Mouse (Mus musculus) kidney, embryonic 15.5 days (tissue): Measurements from ENCODE around the gene Olfr476. TPM values are rescaled to one million over a fixed set of nuclear protein-coding genes. Genes with fewer than 3 reads are reported as not detected.
"Not testable (repeated sequence)": the region's sequence is repeated elsewhere in the genome, so short reads cannot be mapped to it uniquely, and the experiment has no call there.

Experiments
- ATAC-seq: fragments of 200-750 bp; cut with Nextera tagmentation; replicated peaks from 2 replicates; pipeline ENCODE4 v1.8.0; 2017; ENCODE audit warnings: moderate TSS enrichment; ENCODE audit not compliant: low FRiP score
- H3K27ac ChIP-seq: fragments of 300-500 bp; sonication (generic); 2 replicates; pipeline ENCODE4 v1.5.1; 2015; ENCODE audit warnings: mild to moderate bottlenecking, inconsistent platforms
- H3K27me3 ChIP-seq: fragments of 300-500 bp; sonication (generic); 2 replicates; pipeline ENCODE4 v1.6.1; 2015; ENCODE audit warnings: inconsistent platforms
- H3K36me3 ChIP-seq: fragments of 300-500 bp; sonication (generic); 2 replicates; pipeline ENCODE4 v1.6.1; 2015; ENCODE audit warnings: inconsistent platforms
- H3K4me1 ChIP-seq: fragments of 300-500 bp; sonication (generic); 2 replicates; pipeline ENCODE4 v1.6.1; 2015; ENCODE audit warnings: inconsistent platforms
- H3K4me2 ChIP-seq: fragments of 300-500 bp; sonication (generic); 2 replicates; pipeline ENCODE4 v1.6.1; 2015; ENCODE audit warnings: moderate library complexity, mild to moderate bottlenecking, inconsistent platforms
- H3K4me3 ChIP-seq: fragments of 300-500 bp; sonication (generic); replicated peaks from 2 replicates; pipeline ENCODE4 v1.5.1; 2015; ENCODE audit warnings: mild to moderate bottlenecking, inconsistent platforms
- H3K9ac ChIP-seq: fragments of 300-500 bp; sonication (generic); 2 replicates; pipeline ENCODE4 v1.6.1; 2015; ENCODE audit warnings: mild to moderate bottlenecking, inconsistent platforms
- H3K9me3 ChIP-seq: fragments of 300-500 bp; sonication (generic); replicated peaks from 2 replicates; pipeline ENCODE4 v1.6.1; 2016; ENCODE audit warnings: inconsistent platforms
- WGBS: fragments of 180-500 bp; shearing (Covaris S2); methylation state at CpG from one replicate; pipeline ENCODE4 v1.1.7; 2015; ENCODE audit warnings: mixed read lengths; 5-methylcytosine and 5-hydroxymethylcytosine counted together
- polyA plus RNA-seq: library from polyadenylated mRNA; unstranded; fragments of >200 nt; fragmentation: Nextera tagmentation; extraction: Ambion mirVana; gene quantifications from 2 replicates; pipeline ENCODE4 v1.2.1, GENCODE M21; 2015

Olfr476 gene
- not detected in 2 replicates for polyA plus RNA-seq

- H3K9ac ChIP-seq, result no peak within 1 kb of the TSS
- H3K27me3 ChIP-seq, result no peaks in the 10 kb centered on the region
- no peak within 1 kb of the TSS for H3K4me2 ChIP-seq
- no peak within 1 kb of the TSS for H3K27ac ChIP-seq
- no peaks in the 10 kb centered on the region for H3K9me3 ChIP-seq
- H3K36me3 ChIP-seq, result no peaks in the 10 kb centered on the region
- 64% methylated on average over 1 of the region's 1 CpGs for WGBS
- H3K4me3 ChIP-seq, result no peak within 1 kb of the TSS
- no peaks in the 10 kb centered on the region for H3K4me1 ChIP-seq
- no peak for ATAC-seq
Measured at GRCm38 (mm10) chr7:107964503-107964902, at the start of gene Olfr476. Gene Olfr476, plus strand, starts transcription at chr7:107964803.

- WGBS, result 97% methylated on average over 1 of the region's 1 CpGs
Measured at GRCm38 (mm10) chr7:107930146-107930545, 34.5 kb upstream of the Olfr476 start, which contains the start of gene Olfr473. Gene Olfr473, plus strand, starts transcription at chr7:107930446.

GRCm38 (mm10) chr7:107952539-107952938 lies 12.1 kb upstream of the Olfr476 start:
- not testable (repeated sequence) for H3K27ac ChIP-seq, H3K36me3 ChIP-seq, H3K4me3 ChIP-seq, H3K4me1 ChIP-seq, ATAC-seq, H3K9me3 ChIP-seq, H3K27me3 ChIP-seq, H3K4me2 ChIP-seq, H3K9ac ChIP-seq
- WGBS, result 96% methylated on average over 12 of the region's 12 CpGs

More at GRCm38 (mm10) chr7:107930146-107930545, 34.5 kb upstream of the Olfr476 start, which contains the start of gene Olfr473:
- ATAC-seq, result no peak
- Histone ChIP-seq H3K27me3 (no peaks in the 10 kb centered on the region), H3K4me1 (no peaks in the 10 kb centered on the region), H3K4me3 (no peak within 1 kb of the TSS), H3K9ac (no peak within 1 kb of the TSS), H3K27ac (no peak within 1 kb of the TSS), H3K4me2 (no peak within 1 kb of the TSS), H3K9me3 (no peaks in the 10 kb centered on the region), H3K36me3 (no peaks in the 10 kb centered on the region)

GRCm38 (mm10) chr7:107954343-107954742 lies 10.3 kb upstream of the Olfr476 start, which contains the start of gene Olfr474:
Gene Olfr474, plus strand, starts transcription at chr7:107954643.
- ATAC-seq, result no peak
- H3K9me3 ChIP-seq, result no peaks in the 10 kb centered on the region
- H3K4me2 ChIP-seq, result no peak within 1 kb of the TSS
- H3K36me3 ChIP-seq, result no peaks in the 10 kb centered on the region
- no peak within 1 kb of the TSS for H3K4me3 ChIP-seq
- H3K27ac ChIP-seq, result no peak within 1 kb of the TSS
- H3K4me1 ChIP-seq, result no peaks in the 10 kb centered on the region
- WGBS, result 93% methylated on average over 1 of the region's 1 CpGs
- no peak within 1 kb of the TSS for H3K9ac ChIP-seq
- no peaks in the 10 kb centered on the region for H3K27me3 ChIP-seq

- Histone ChIP-seq H3K4me1 (no peaks in the 10 kb centered on the region), H3K27ac (no peak within 1 kb of the TSS), H3K4me3 (no peak within 1 kb of the TSS), H3K27me3 (no peaks in the 10 kb centered on the region), H3K4me2 (no peak within 1 kb of the TSS), H3K9me3 (no peaks in the 10 kb centered on the region), H3K9ac (no peak within 1 kb of the TSS), H3K36me3 (no peaks in the 10 kb centered on the region)
- no peak for ATAC-seq
- WGBS, result 69% methylated on average over 2 of the region's 2 CpGs
Measured at GRCm38 (mm10) chr7:107986393-107986792, 21.8 kb downstream of the Olfr476 start, which contains the start of gene Olfr477. Gene Olfr477, plus strand, starts transcription at chr7:107986693.

GRCm38 (mm10) chr7:108014256-108014655 lies 49.7 kb downstream of the Olfr476 start:
- H3K9ac ChIP-seq, ATAC-seq, H3K27ac ChIP-seq, H3K36me3 ChIP-seq, H3K4me2 ChIP-seq, H3K4me1 ChIP-seq, H3K4me3 ChIP-seq, H3K9me3 ChIP-seq, H3K27me3 ChIP-seq: not testable (repeated sequence)

Other genes starting within 250 kb of the Olfr476 start
- gene Cyb5r2, start 206.8 kb upstream of the Olfr476 start, polyA plus RNA-seq, result 0.28 TPM in 1 of 2 replicates, not detected in the other
- not detected in 2 replicates for gene Ovch2, start 163.6 kb upstream of the Olfr476 start, polyA plus RNA-seq
- gene Olfr467, start 152.5 kb upstream of the Olfr476 start, polyA plus RNA-seq, result not detected in 2 replicates
- gene Olfr469, start 139.3 kb upstream of the Olfr476 start, polyA plus RNA-seq, result not detected in 2 replicates
- gene Olfr470, start 117.3 kb upstream of the Olfr476 start, polyA plus RNA-seq, result not detected in 2 replicates
- 0.04 TPM in 1 of 2 replicates, not detected in the other for gene Olfr472, start 66.9 kb upstream of the Olfr476 start, polyA plus RNA-seq
- not detected in 2 replicates for gene Olfr473, start 34.4 kb upstream of the Olfr476 start, polyA plus RNA-seq
- not detected in 2 replicates for gene Olfr474, start 10.2 kb upstream of the Olfr476 start, polyA plus RNA-seq
- gene Olfr477, start 21.9 kb downstream of the Olfr476 start, polyA plus RNA-seq, result not detected in 2 replicates
- gene Olfr478, start 69.2 kb downstream of the Olfr476 start, polyA plus RNA-seq, result not detected in 2 replicates
- gene Olfr479, start 85.9 kb downstream of the Olfr476 start, polyA plus RNA-seq, result not detected in 2 replicates
- not detected in 2 replicates for gene Olfr480, start 102.5 kb downstream of the Olfr476 start, polyA plus RNA-seq
- gene Olfr481, start 115.1 kb downstream of the Olfr476 start, polyA plus RNA-seq, result not detected in 2 replicates
- 0.06 TPM in 1 of 2 replicates, not detected in the other for gene Olfr482, start 132.8 kb downstream of the Olfr476 start, polyA plus RNA-seq
- gene Olfr483, start 136.0 kb downstream of the Olfr476 start, polyA plus RNA-seq, result not detected in 2 replicates
- not detected in 2 replicates for gene Olfr484, start 162.6 kb downstream of the Olfr476 start, polyA plus RNA-seq
- not detected in 2 replicates for gene Olfr485, start 195.1 kb downstream of the Olfr476 start, polyA plus RNA-seq
- not detected in 2 replicates for gene Olfr486, start 207.9 kb downstream of the Olfr476 start, polyA plus RNA-seq
- not detected in 2 replicates for gene Olfr487, start 249.8 kb downstream of the Olfr476 start, polyA plus RNA-seq